Mouse (Mus musculus) neutrophil, adult 5-6 weeks (primary cell): Measurements from ENCODE around the gene Myo1a. TPM values are rescaled to one million over a fixed set of nuclear protein-coding genes. Genes with fewer than 3 reads are reported as not detected.

Experiments
- ATAC-seq: fragments of 151-379, 151-347 bp; 2 replicates; pipeline ENCODE4 v1.8.0; 2017; ENCODE audit warnings: mild to moderate bottlenecking, moderate TSS enrichment; ENCODE audit not compliant: insufficient number of reproducible peaks, poor library complexity, low FRiP score, severe bottlenecking; ENCODE audit errors: extremely low read depth
- total RNA-seq: library from RNA; stranded (forward); fragments of 200-1000 nt; gene quantifications from 2 replicates; pipeline ENCODE4 v1.2.3, GENCODE M21; 2017

Gene Myo1a
- total RNA-seq, 1 experiment from 2014 or later = 1.5 TPM

DNA sequence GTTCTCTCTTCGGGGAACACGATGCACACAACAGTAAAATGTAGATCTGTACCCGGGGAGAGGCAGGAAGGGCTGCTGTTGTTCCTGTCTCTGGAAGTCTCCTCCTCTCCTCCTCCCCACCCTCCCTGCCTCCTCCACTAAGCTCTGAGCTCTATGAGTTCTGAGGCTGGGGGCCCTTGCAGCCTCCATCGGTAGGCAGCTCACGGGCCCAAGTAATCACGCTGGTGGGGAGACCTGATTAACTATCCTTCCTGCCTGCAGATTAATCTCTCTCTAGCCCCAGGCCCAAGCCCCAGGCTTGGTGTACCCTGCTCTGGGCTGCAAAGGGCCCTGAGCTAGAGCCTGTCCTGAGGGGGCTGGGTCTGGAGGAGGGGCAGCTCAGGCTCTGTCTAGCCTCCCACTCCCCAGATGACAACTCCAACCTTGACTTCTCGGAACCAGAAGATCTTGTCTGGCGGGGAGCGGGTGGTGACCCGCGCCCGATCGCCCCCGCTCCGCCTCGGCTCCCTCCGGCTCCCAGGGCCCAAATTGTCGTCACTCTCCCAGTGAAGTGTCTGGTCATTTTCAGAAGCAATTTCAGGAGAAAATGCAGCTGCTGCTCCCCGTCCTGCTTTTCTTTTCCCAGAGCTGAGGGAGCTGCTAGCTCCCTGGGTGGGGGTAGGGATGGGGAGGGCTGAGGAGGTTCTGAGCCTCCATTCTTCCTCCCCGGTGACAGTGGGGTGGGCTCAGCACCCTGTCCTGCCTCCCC, 16.9 kb downstream of the Myo1a start:
- ATAC-seq = no peak

GRCm38 (mm10) chr10:127724178-127724577, 19.2 kb downstream of the Myo1a start, which contains the start of gene Tac2:
TSS of gene Tac2 (plus strand) at chr10:127724478.
- ATAC-seq = no peak

DNA sequence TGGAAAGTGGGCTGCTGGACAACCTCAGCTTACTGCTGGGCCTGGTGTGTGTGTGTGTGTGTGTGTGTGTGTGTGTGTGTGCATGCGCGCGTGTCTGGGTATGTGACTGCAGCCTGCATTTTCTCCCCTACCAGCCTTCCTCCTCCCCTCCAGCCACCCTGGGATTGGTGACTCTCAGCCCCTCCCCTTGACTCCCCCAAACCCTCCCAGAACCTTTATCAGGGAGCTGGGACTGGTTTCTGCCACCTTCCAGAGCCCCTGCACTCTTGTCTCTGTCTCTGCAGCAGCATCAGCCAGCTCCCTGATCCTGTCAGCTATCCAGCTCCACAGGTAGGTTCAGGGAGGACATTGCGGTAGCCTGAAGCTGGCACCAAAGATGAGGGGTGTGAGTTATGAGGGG, 20.2 kb downstream of the Myo1a start:
- no peak for ATAC-seq

DNA sequence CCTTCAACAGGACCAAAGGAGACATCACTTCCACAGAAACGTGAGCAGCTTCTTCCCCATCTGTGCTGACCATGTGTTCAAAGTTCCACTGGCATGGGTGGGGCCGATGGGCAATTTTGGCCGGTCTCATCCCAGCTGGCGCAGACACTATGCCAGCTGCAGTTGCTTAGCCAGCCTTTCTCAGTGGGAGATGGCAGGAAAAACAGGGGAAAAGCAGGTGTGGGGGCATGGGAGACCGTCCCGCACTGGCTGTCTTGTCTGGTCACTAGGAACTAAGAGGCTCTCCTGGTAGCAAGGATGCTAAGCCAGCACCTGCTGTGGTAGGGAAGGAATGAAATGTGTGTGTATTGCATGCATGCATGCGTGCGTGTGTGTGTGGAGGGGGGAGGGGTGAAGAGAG, 23.5 kb downstream of the Myo1a start:
- ATAC-seq = no peak

GRCm38 (mm10) chr10:127730285-127730932, 25.4 kb downstream of the Myo1a start:
- ATAC-seq = no peak

DNA sequence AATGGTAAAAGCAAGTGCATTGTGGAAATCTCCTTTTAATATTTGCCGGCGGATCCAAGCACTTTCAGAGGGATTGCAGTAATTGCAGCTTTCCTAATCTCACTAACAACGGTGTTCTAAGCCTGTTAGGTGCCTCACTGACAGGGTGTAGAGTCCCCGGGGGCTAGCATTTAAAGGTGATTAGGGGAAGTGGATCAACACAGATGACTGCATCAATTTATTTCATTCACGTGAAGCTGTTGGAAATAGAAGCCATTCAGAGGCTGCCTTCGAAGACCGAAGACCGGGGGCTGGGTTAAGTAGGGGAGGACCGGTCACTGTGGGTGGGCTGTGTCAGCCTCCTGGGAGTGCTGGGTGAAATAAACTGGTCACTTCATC, 26.0 kb downstream of the Myo1a start:
- no peak for ATAC-seq

- no peak for ATAC-seq
Observed at GRCm38 (mm10) chr10:127731397-127731796, 26.4 kb downstream of the Myo1a start.

GRCm38 (mm10) chr10:127734434-127734833, 29.5 kb downstream of the Myo1a start:
- no peak for ATAC-seq

DNA sequence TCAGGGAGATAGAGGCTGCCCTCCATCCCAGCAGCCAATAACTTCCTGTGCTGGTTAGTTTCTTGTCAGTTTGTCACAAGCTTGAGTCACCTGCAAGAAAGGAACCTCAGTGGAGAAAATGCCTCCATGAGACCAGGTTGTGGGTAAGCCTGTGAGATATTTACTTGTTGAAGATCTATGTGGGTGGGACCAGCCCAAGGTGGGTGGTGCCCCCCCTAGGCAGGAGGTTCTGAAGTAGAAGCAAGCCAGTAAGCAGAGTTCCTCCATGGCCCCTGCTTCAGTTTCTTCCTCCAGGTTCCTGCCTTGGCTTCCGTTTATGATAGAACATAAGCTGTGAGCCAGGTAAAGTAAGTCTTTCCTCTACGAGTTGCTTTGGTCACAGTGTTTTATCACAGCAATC, 31.3 kb downstream of the Myo1a start:
- ATAC-seq = peak; percentile 37; the same call in 1 of the 2 replicates

DNA sequence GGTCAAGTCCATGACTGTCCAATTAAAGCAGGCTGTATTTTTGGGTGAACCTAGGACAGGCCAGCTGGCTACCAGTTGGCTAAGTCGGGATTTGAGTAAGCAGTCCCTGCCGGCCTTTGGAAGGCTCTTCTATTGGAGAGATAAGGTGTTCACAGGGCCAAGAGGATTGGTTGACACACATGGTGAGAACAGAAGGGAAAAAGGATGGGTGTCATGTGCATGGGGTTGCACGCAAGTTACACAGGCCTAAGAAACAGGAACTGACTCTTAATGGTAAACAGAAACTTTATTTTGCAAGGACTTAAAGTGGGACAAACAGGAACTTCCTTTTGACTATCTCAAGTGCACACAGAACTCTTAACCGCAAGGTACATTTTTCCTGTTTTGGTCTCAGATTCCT, 31.9 kb downstream of the Myo1a start:
- ATAC-seq = peak; percentile 66

GRCm38 (mm10) chr10:127737552-127737951, 32.6 kb downstream of the Myo1a start:
- no peak for ATAC-seq

DNA sequence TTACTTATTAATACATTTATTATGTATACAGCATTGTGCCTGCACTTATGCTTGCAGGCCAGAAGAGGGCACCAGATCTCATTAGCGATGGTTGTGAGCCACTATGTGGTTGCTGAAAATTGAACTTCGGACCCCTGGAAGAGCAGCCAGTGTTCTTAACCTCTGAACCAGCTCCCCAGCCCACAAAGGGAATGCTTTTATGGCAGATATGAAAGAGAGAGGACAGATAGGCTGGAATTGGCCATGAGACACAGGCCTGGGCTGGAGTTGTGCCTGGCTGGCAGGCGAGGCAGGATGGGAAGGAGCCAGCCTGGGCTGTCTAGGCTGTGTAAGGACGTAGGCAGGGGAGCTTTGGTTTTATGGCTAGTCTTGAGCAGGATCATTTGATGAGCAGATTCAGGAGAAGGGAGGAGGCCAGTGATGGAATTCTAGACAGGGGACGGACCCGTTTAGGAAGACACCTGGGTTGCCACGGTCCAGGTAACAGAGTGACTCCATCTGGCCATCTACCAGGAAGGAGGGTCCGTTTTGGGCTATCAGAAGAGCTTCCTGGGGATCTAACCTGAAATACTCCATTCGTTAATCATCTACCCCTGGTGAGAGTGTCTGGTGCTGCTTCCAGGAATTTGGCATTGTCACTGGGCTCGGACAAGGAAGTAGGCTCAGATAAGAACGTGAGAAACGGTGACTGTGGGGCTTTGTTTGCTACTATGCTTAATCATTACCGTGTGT, 33.3 kb downstream of the Myo1a start:
- ATAC-seq = no peak

DNA sequence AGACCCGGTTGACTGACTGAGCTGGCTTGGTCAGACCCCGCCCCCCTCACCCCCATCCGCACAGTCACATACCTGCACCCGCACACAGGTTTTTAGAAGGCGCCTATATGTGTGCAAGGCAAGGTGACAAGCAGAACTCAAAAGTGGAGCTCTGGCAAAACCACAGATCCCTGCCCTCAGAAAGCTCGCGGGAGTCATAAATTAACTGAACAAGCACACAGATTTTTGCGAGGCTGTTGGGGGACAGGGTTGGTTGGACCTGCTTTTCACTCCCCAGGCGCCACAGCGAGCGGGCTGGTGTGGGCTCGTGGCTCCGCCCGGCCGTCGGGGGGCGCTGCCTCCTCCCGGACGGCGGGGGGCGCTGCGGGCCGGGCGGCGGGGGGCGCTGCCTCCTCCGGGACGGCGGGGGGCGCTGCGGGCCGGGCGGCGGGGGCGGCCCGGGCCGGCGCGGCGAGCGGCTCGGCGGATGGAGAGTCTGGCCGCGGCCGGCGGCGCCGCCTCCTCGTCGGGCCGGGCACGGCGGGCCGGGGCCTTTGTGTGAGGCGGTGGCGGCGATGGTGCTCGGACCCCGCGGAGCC, 34.2 kb downstream of the Myo1a start, which contains the start of gene Zbtb39:
Zbtb39 (plus strand) TSS at position 456 of the 578 bp plus-strand sequence.
- peak; percentile 31 for ATAC-seq

- no peak for ATAC-seq
Observed at GRCm38 (mm10) chr10:127739661-127740161, 34.7 kb downstream of the Myo1a start.

GRCm38 (mm10) chr10:127744661-127745060, 39.7 kb downstream of the Myo1a start:
- peak; percentile 43 for ATAC-seq

- ATAC-seq = no peak
Observed at GRCm38 (mm10) chr10:127745886-127746285, 40.9 kb downstream of the Myo1a start.

GRCm38 (mm10) chr10:127747254-127747653, 42.3 kb downstream of the Myo1a start:
- no peak for ATAC-seq

- no peak for ATAC-seq
Observed at GRCm38 (mm10) chr10:127748847-127749612, 44.1 kb downstream of the Myo1a start.
